Mouse (Mus musculus) cerebellum, adult 11-12 months (tissue): ENCODE data around the gene Med8.

Experiments used
- DNase-seq: peaks from one replicate; pipeline ENCODE4 v3.0.0; 2022

Med8 gene

GRCm38 (mm10) chr4:118409142-118409900, at the start of gene Med8, which contains the start of gene Szt2:
Gene Med8 (plus strand): TSS chr4:118409337.
Gene Szt2 (minus strand): TSS chr4:118409273.
- peak; percentile 88 for DNase-seq

- DNase-seq = peak; percentile 82
These were observed 49.0 kb upstream of the Med8 start for GRCm38 (mm10) chr4:118359896-118360720.

- no peak for DNase-seq
These were observed 47.7 kb upstream of the Med8 start for GRCm38 (mm10) chr4:118361451-118361850.

- DNase-seq = no peak
These were observed 46.3 kb upstream of the Med8 start for GRCm38 (mm10) chr4:118362879-118363278.

GRCm38 (mm10) chr4:118363985-118364384, 45.2 kb upstream of the Med8 start:
- DNase-seq = no peak

GRCm38 (mm10) chr4:118364641-118365040, 44.5 kb upstream of the Med8 start:
- DNase-seq = no peak

GRCm38 (mm10) chr4:118365991-118366390, 43.1 kb upstream of the Med8 start:
- no peak for DNase-seq

GRCm38 (mm10) chr4:118367551-118367950, 41.6 kb upstream of the Med8 start:
- DNase-seq = no peak

GRCm38 (mm10) chr4:118368616-118369015, 40.5 kb upstream of the Med8 start:
- no peak for DNase-seq

GRCm38 (mm10) chr4:118371822-118372221, 37.3 kb upstream of the Med8 start:
- no peak for DNase-seq

GRCm38 (mm10) chr4:118375999-118376398, 33.1 kb upstream of the Med8 start:
- no peak for DNase-seq

GRCm38 (mm10) chr4:118383271-118383670, 25.9 kb upstream of the Med8 start:
- DNase-seq = no peak

- DNase-seq = no peak
These were observed 21.8 kb upstream of the Med8 start for GRCm38 (mm10) chr4:118387316-118387715.

GRCm38 (mm10) chr4:118390146-118390545, 19.0 kb upstream of the Med8 start:
- no peak for DNase-seq

- no peak for DNase-seq
These were observed 14.6 kb upstream of the Med8 start for GRCm38 (mm10) chr4:118394505-118394904.

- DNase-seq = no peak
These were observed 13.8 kb upstream of the Med8 start for GRCm38 (mm10) chr4:118395289-118395688.

- no peak for DNase-seq
These were observed 12.7 kb upstream of the Med8 start for GRCm38 (mm10) chr4:118396433-118396832.

GRCm38 (mm10) chr4:118398400-118398799, 10.7 kb upstream of the Med8 start:
- DNase-seq = no peak

- no peak for DNase-seq
These were observed 7.7 kb upstream of the Med8 start for GRCm38 (mm10) chr4:118401421-118401820.

- no peak for DNase-seq
These were observed 7.2 kb upstream of the Med8 start for GRCm38 (mm10) chr4:118401918-118402317.

- no peak for DNase-seq
These were observed 6.4 kb upstream of the Med8 start for GRCm38 (mm10) chr4:118402701-118403100.

GRCm38 (mm10) chr4:118410871-118411270, 1.7 kb downstream of the Med8 start:
- no peak for DNase-seq

- peak; percentile 53 for DNase-seq
These were observed 4.4 kb downstream of the Med8 start for GRCm38 (mm10) chr4:118413553-118413952.

GRCm38 (mm10) chr4:118415779-118416178, 6.6 kb downstream of the Med8 start:
- no peak for DNase-seq
